Mouse (Mus musculus) MN1 (cell line): ENCODE data around the gene Gm19426.

Experiments used
- DNase-seq: peaks from one replicate; pipeline ENCODE4 v3.0.0-alpha.2; 2016; ENCODE audit warnings: low spot score

Gm19426 gene

GRCm38 (mm10) chr2:84743561-84743960, at the start of gene Gm19426:
Gene Gm19426 (minus strand): TSS chr2:84743655.
- peak; percentile 90 for DNase-seq

DNA sequence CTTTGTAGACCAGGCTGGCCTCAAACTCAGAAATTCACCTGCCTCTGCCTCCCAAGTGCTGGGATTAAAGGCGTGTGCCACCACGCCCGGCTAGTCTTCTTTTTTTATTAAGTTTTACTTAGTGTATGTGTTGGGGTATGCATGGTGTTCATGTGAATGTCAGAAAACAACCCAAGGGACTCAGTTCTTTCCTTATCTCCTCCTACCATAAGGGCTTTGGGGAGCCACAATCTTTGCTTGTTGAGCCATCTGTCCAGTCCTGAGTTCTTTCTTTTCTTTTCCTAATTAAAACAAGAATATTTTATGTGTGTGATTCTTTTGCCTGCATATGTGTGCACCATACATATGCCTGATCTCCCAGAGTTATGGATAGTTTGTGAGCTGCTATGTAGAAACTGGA, 49.7 kb upstream of the Gm19426 start:
- DNase-seq: no peak

DNA sequence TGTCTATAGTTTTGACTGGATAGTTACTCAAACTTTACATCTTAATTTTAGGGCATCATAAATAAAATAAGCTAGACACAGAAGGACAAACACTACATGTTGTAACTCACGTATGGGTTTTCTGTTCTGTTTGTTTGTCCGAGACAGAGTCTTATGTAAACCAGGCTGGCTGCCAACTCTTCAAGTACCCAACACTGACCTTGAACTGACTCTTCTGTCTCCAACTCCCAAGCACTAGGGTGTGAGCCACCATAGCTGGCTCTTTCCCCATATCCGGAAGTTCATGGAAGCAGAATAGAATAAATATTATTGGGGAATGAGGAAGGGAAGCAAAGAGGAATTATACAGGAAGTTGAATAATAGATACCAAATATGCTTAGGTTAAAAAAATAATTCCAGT, 49.1 kb upstream of the Gm19426 start:
- DNase-seq: no peak

DNA sequence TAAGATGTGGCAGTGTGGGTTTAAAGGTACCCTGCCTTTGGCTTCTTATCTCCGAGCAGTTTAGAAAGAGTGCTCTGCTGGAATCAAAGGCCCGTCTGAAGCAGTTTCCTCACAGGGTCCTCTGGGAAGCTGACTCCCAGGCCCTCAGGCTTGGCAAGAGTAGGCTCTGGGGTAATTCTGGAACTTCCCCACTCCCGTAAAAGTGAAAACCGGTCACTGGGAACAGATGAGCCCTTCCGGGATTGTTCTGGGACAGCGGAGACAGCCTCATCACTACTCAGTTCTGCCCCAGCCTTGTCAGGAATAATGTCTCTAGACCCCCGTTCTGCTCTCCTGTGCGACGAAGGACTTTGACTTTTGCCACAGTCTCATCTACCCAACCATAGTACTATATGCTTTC, 47.0 kb upstream of the Gm19426 start:
- no peak for DNase-seq

DNA sequence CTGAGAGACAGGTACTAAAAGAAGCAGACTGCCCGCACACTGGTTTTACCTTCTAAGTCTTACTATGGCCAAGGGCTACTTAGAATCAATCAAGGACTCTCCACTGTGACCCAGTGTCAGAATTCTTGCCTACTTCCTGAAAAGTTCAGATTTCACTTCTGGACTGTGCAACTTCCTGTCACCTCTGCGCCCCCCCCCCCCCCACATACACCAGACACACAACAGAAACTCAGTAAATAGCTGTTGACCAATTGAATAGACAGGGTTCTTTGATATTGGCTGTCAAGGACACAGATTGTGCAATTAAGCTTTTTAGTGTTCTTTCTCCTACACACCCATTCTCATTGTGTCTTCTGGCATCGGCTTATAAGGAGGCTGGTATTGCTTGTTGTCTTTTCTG, 44.9 kb upstream of the Gm19426 start:
- DNase-seq: no peak

DNA sequence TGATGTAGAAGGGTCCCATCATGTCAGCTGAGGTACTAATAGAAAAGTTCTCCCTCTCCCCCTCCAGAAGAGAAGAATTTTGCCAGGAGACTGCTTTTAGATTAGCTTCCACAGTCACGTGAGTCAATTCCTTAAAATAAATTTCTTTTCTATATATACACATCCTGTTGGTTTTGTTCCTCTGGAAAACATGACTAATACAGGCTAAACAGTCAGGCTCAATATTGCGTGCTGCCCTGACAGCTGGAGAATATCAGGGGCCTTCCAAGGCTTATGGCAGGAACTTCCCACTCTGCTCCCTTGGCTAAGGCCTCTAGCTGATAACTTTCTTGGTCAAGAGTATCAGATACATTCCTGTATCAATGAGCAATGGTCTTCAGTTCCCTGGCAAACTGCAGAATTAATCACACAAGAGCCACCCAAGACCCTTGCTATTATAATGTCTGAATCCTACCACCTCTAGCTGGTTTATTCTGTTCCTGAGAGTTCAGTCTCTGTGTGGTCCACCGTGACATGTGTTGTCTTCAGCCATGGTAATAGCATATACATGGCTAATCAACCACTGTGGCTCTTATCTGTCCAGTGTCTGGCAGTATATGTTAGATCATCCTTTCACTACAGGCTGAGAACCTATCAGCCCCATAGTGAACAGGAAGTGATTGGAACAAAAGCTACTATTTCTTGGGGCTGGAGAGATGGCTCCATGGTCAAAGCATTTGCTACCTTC, 40.5 kb upstream of the Gm19426 start:
- DNase-seq: no peak

GRCm38 (mm10) chr2:84783315-84783714, 39.9 kb upstream of the Gm19426 start:
- DNase-seq: no peak

DNA sequence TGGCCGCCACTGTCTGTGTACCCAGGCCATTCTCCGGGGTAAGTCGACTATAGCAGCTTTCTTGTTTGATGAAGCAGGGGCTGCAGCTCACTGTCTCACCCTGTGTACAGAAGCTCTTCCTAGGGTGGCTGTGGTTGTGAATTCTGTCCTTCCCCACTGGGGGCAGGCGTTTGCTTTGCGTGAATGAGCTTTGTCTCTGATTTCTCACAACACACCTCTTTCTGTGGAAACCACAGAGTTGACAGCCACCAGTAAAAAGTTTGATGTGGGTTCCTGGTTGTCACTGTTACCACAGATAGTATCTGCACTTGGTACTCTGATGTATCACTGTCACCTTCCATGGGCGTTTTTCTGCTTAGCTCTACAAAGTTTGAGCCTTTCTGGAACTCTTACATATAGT, 35.8 kb upstream of the Gm19426 start:
- no peak for DNase-seq

DNA sequence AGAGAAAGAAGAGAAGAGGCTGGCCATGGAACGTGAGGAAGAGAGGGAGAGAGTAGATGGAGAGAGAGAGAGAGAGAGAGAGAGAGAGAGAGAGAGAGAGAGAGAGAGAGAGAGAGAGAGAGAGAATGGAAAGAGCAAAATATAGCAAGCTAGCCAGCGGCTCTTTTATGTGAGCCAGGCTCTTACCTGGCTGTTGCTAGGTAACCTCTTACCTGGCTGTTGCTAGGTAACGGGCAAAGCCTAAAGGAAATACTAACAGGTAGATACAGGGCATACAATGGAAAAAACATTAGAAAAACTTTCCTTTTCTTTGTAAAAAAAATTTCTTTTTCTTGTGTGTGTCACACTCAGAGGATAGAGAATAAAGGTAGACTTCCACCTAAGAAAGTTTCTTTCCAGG, 34.3 kb upstream of the Gm19426 start:
- DNase-seq: no peak

- no peak for DNase-seq
These were observed 32.2 kb upstream of the Gm19426 start for GRCm38 (mm10) chr2:84775665-84776064.

GRCm38 (mm10) chr2:84775241-84775640, 31.8 kb upstream of the Gm19426 start, which contains the start of gene Serping1:
Gene Serping1 (minus strand): TSS chr2:84775444.
- no peak for DNase-seq

GRCm38 (mm10) chr2:84774751-84775150, 31.3 kb upstream of the Gm19426 start:
- DNase-seq: no peak

DNA sequence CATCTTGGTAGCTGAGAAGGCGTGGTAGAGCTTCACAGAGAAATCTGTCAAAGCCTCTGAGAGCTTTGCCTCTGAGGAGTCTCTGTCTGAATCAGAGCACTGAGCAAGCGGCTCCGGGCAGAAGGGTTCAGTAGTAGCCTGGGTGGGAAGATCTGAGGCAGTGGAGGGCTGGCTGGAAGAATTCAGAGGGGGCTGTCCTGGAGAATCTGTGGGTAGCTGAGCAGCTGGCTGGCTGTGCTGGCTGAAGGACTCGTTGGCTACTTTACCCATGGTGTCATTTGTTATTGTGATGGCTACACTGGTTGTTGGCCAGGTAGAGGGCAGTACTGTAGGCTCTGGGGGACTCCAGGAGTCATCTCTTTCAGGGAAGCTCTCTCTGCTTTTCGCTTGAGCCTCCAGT, 29.7 kb upstream of the Gm19426 start:
- DNase-seq: no peak

DNA sequence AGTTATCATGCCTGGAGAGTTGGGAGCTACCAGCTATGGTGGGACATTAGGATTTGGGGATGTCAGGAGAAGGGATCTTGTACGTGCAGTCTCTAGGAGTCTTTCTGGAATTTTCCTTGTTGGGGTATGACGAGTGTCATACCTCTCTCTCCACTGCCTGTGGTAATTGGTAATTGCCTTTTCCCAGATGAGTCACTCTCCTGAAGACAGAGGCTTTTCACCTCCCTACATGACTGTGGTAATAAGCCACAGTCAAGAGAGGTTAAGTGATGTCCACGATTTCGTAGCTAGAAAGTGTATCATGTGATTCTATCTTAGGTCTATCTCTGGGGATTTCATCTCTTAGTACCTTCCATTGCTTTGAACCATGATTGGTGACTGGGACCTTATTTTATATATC, 29.0 kb upstream of the Gm19426 start:
- DNase-seq: peak; percentile 16

GRCm38 (mm10) chr2:84770501-84770900, 27.0 kb upstream of the Gm19426 start:
- no peak for DNase-seq

GRCm38 (mm10) chr2:84762818-84763217, 19.4 kb upstream of the Gm19426 start:
- DNase-seq: no peak

- no peak for DNase-seq
These were observed 18.8 kb upstream of the Gm19426 start for GRCm38 (mm10) chr2:84762295-84762694.

- no peak for DNase-seq
These were observed 18.4 kb upstream of the Gm19426 start for GRCm38 (mm10) chr2:84761840-84762239.

DNA sequence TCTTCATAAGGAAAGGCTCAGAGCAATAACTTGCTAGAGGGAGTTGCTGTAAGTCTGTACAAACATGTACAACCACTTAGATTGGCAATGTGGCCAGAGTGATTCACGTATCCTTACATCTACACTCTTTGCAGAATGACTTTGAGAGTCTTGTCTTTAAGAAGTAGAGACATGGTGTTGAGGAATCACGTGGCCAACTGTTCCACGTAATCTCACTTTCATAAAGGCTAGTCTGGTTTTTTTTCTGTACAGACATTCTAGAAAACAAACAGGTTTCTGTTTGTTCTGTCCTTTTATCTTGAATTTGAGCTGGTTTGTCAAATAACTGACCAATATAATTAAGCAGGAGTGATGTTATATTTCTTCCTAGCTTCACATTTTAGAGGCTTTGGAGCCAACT, 17.9 kb upstream of the Gm19426 start:
- no peak for DNase-seq

GRCm38 (mm10) chr2:84760777-84761176, 17.3 kb upstream of the Gm19426 start:
- DNase-seq: no peak

GRCm38 (mm10) chr2:84758542-84759127, 15.2 kb upstream of the Gm19426 start:
- peak; percentile 77 for DNase-seq

GRCm38 (mm10) chr2:84757026-84757682, 13.7 kb upstream of the Gm19426 start:
- DNase-seq: no peak

- DNase-seq: no peak
These were observed 12.8 kb upstream of the Gm19426 start for GRCm38 (mm10) chr2:84756245-84756644.
